ENCODE assay signal across 26 mouse cellular contexts in genomic region chr2:38422406-38422805, GRCm38 (mm10).
"Had no signal": no experiment of that assay in that cellular context is flagged by ENCODE, and none has a peak within 500 bp of the region (broad histone marks: within the 10 kb centered on the region; RNA-seq: fewer than 3 reads in every experiment).

No protein-coding gene starts in this region.

- H3K4me2 ChIP-seq: heart, embryonic 11.5 days; heart, embryonic 13.5 days; heart, embryonic 15.5 days; hindbrain, embryonic 12.5 days; hindbrain, embryonic 15.5 days; kidney, embryonic 15.5 days; limb, embryonic 13.5 days; limb, embryonic 15.5 days; liver, embryonic 12.5 days had no signal

- H3K4me1 ChIP-seq: liver, embryonic 12.5 days had no signal

- H3K9me3 ChIP-seq: heart, embryonic 13.5 days; heart, embryonic 15.5 days; hindbrain, embryonic 12.5 days; hindbrain, embryonic 15.5 days; kidney, embryonic 15.5 days; limb, embryonic 13.5 days; limb, embryonic 15.5 days; liver, embryonic 12.5 days had no signal

- H3K27me3 ChIP-seq: hindbrain, embryonic 15.5 days; limb, embryonic 15.5 days had no signal

- H3K27ac ChIP-seq: gastrocnemius, adult 2 months; heart, adult 2 months; heart, embryonic 13.5 days; heart, embryonic 15.5 days; hindbrain, embryonic 12.5 days; hindbrain, embryonic 15.5 days; hindbrain, postnatal 0 days; kidney, embryonic 15.5 days; kidney, postnatal 0 days; limb, embryonic 13.5 days; limb, embryonic 15.5 days; liver, embryonic 12.5 days; liver, embryonic 14.5 days had no signal

- ATAC-seq: hindbrain, postnatal 0 days; liver, embryonic 12.5 days had no signal

- H3K9ac ChIP-seq: heart, embryonic 13.5 days; heart, embryonic 15.5 days; hindbrain, embryonic 12.5 days; hindbrain, embryonic 15.5 days; kidney, embryonic 15.5 days; limb, embryonic 13.5 days; limb, embryonic 15.5 days; liver, embryonic 12.5 days; liver, embryonic 14.5 days had no signal

- DNase-seq: gastrocnemius, adult 2 months; gastrocnemius, postnatal 10 days; gastrocnemius, postnatal 25 days; heart, adult 2 months; heart, postnatal 14 days; heart, postnatal 36 days; kidney, adult 11 months; kidney, adult 2 months; kidney, adult 9 months; kidney, postnatal 14 days; kidney, postnatal 36 days; layer of hippocampus, adult 9-11 months; layer of hippocampus, postnatal 36 days; left cerebral cortex, postnatal 4 days had no signal

- H3K4me3 ChIP-seq: gastrocnemius, adult 2 months; heart, adult 2 months; heart, embryonic 13.5 days; heart, embryonic 15.5 days; hindbrain, embryonic 12.5 days; hindbrain, embryonic 15.5 days; kidney, embryonic 15.5 days; limb, embryonic 13.5 days; limb, embryonic 15.5 days; liver, embryonic 12.5 days had no signal

- H3K36me3 ChIP-seq: heart, embryonic 13.5 days; heart, embryonic 15.5 days; hindbrain, embryonic 12.5 days; hindbrain, embryonic 15.5 days; kidney, embryonic 15.5 days; limb, embryonic 13.5 days; limb, embryonic 15.5 days; liver, embryonic 12.5 days had no signal
